Mouse (Mus musculus): ENCODE data around the gene Scpep1. TPM values are rescaled to one million over a fixed set of nuclear protein-coding genes. Genes with fewer than 3 reads are reported as not detected.

The Scpep1 gene
- total RNA-seq, 2 experiments from 2014 or later, result 13.2 to 13.9 TPM

DNA sequence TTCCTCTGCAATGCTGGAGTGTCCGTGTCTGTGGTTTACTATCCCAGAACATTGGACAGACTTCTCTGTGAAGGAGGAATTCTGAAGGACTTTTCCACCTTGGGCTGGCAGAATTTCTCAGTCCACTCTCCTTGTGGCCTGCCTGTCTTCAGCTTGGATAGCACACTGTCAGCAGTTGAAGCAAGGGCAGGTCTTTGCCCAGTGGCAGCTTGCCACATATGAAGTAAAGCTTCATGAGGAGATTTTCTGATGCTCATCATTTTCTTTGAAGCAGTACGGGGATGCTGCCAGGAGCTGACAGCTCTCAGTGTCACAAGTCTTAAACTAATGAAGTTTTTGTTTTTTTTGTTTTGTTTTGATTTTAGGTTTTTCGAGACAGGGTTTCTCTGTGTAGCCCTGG is 3.6 kb upstream of the Scpep1 start:
- H3K4me3 ChIP-seq, result no peak overlapping the region
- no peak for DNase-seq (ENCODE audit: low spot score in 2 of 2)
- no peak for TF ChIP-seq CTCF (conservative IDR thresholded peaks at IDR 0.05)

GRCm38 (mm10) chr11:88954803-88955202 is 462 bp downstream of the Scpep1 start:
- peak overlapping the region; percentile 66 for H3K4me3 ChIP-seq
- no peak for DNase-seq (ENCODE audit: low spot score in 2 of 2)
- H3K27ac ChIP-seq, result peak overlapping the region; percentile 79
- TF ChIP-seq CTCF (conservative IDR thresholded peaks at IDR 0.05), result no peak

More for the DNA sequence above, 3.6 kb upstream of the Scpep1 start:
- H3K27ac ChIP-seq, result no peak overlapping the region

DNA sequence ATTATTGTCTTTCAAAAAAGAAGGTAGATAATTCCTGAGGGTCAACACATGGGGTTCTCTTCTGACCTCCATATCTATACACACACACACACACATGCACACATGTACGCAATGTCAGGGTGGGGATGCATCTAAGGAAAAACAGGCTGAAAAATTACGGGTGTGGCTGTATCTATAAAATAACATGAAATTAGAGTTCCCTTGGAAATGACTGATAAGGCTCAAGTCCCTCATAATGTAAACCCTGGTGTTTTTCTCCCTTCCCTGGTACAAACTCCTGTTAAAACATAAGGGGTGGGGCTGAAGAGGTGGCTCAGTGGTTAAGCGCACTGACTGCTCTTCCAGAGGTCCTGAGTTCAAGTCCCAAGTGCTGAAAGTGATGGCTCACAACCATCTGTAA is 1.7 kb downstream of the Scpep1 start:
- DNase-seq (ENCODE audit: low spot score in 2 of 2), result no peak
- no peak overlapping the region for H3K4me3 ChIP-seq
- no peak overlapping the region for H3K27ac ChIP-seq
- TF ChIP-seq CTCF (conservative IDR thresholded peaks at IDR 0.05), result no peak

DNA sequence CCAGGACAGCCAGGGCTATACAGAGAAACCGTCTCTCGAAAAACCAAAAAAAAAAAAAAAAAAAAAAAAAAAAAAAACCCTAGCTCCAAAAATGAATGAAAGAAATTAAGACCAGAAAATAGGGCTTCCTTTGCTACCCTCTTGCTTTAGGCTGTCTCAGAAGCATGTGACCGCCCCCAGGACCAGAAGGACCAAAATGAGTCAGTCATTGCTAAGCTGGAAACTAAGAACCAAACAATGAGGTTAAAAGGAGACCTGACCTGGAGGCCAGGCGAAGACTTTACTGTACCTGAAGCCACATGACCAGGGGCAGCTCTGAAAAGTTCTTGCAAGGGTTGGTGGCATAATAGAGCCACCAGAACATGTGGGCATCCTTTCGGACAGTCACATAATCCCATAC is 3.1 kb downstream of the Scpep1 start:
- Histone ChIP-seq H3K27ac (no peak overlapping the region), H3K4me3 (no peak overlapping the region)
- TF ChIP-seq CTCF (conservative IDR thresholded peaks at IDR 0.05), result no peak
- no peak for DNase-seq (ENCODE audit: low spot score in 2 of 2)

- no peak overlapping the region for H3K27ac ChIP-seq
- no peak for TF ChIP-seq CTCF (conservative IDR thresholded peaks at IDR 0.05)
- no peak for DNase-seq (ENCODE audit: low spot score in 2 of 2)
- no peak overlapping the region for H3K4me3 ChIP-seq
Observed at GRCm38 (mm10) chr11:88951576-88951975, 3.7 kb downstream of the Scpep1 start.

DNA sequence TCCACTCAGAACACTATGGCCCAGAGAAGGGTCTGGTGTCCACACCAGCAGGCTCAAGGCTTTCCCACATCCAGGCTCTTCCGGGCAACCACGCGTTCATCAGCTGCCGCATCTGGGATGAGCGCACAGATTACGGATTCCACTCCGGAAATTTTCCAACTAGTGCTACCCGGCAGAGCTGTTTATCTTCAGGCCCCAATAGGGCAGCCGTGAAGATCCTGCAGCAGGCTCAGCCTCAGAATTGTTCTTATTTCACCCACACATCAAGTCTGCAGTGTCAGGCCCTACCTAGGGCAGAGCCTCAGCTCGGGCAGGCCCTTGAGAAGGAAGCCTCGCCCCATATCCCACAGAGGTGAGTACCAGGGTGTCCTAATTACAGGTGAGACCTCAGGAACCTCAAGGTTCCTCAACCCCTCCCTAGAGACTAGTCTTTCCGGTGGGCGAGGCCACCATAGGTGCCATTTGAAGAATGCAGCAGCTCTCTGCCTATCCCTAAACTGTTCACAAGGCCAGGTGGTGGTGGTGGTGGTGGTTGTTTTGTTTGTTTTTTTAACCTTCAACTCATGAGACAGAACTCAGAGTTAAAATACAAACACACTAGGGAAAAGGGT is 4.5 kb downstream of the Scpep1 start:
- no peak for TF ChIP-seq CTCF (conservative IDR thresholded peaks at IDR 0.05)
- DNase-seq (ENCODE audit: low spot score in 2 of 2), result no peak
- Histone ChIP-seq H3K27ac (no peak overlapping the region), H3K4me3 (no peak overlapping the region)

- DNase-seq (ENCODE audit: low spot score in 2 of 2), result no peak
- Histone ChIP-seq H3K4me3 (no peak overlapping the region), H3K27ac (no peak overlapping the region)
- TF ChIP-seq CTCF (conservative IDR thresholded peaks at IDR 0.05), result no peak
Observed at GRCm38 (mm10) chr11:88949802-88950639, 5.2 kb downstream of the Scpep1 start.

DNA sequence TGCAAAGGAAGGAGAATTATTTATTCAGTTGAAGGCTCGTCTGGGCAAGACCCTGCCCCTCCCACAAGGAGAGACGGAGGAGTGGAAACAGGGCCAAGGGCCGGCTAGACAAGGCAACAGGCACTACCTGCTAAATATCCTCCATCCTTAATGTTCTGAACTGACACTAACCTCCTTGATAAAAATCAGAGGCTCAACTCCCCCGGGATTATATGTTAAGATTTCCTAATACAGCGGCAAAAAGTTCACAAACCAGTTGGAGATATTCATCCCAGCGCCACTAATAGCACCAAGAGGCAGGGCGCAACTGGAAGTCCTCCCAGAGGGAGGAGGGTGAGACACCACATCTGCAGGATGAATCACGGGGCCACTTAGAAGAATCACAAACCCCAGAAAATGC is 6.4 kb downstream of the Scpep1 start:
- H3K27ac ChIP-seq, result no peak overlapping the region
- DNase-seq (ENCODE audit: low spot score in 2 of 2), result no peak
- TF ChIP-seq CTCF (conservative IDR thresholded peaks at IDR 0.05), result no peak
- no peak overlapping the region for H3K4me3 ChIP-seq

GRCm38 (mm10) chr11:88945971-88946585 is 9.2 kb downstream of the Scpep1 start:
- no peak for TF ChIP-seq CTCF (conservative IDR thresholded peaks at IDR 0.05)
- DNase-seq (ENCODE audit: low spot score in 2 of 2), result no peak
- no peak overlapping the region for H3K4me3 ChIP-seq
- H3K27ac ChIP-seq, result no peak overlapping the region

GRCm38 (mm10) chr11:88941489-88941888 is 13.8 kb downstream of the Scpep1 start:
- H3K27ac ChIP-seq, result no peak overlapping the region
- no peak for TF ChIP-seq CTCF (conservative IDR thresholded peaks at IDR 0.05)
- H3K4me3 ChIP-seq, result no peak overlapping the region
- DNase-seq (ENCODE audit: low spot score in 2 of 2), result no peak

DNA sequence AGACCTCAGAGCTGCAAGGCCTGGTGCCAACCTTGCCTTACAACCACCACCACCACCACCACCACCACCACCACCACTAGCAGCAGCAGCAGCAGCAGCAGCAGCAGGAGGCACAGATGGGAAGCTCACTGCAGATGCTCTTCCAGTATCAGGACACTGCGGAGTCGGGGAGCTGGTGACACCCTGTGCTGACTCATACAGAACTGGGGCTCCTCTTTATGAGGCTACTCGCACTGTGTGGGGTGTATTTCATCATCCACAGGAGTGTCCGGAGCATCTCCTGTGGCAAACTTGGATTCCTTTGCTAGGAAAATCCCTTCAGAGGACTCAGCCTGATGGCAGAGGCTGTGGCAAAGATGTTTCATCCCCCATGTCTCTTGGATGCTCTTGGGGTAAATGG is 15.6 kb downstream of the Scpep1 start:
- no peak for TF ChIP-seq CTCF (conservative IDR thresholded peaks at IDR 0.05)
- Histone ChIP-seq H3K27ac (no peak overlapping the region), H3K4me3 (no peak overlapping the region)
- DNase-seq (ENCODE audit: low spot score in 2 of 2), result peak in 1 of 2 experiments; percentile 16

- Histone ChIP-seq H3K27ac (no peak overlapping the region), H3K4me3 (no peak overlapping the region)
- TF ChIP-seq CTCF (conservative IDR thresholded peaks at IDR 0.05), result peak; percentile 65
- DNase-seq (ENCODE audit: low spot score in 2 of 2), result no peak
Observed at GRCm38 (mm10) chr11:88938770-88939169, 16.5 kb downstream of the Scpep1 start.

DNA sequence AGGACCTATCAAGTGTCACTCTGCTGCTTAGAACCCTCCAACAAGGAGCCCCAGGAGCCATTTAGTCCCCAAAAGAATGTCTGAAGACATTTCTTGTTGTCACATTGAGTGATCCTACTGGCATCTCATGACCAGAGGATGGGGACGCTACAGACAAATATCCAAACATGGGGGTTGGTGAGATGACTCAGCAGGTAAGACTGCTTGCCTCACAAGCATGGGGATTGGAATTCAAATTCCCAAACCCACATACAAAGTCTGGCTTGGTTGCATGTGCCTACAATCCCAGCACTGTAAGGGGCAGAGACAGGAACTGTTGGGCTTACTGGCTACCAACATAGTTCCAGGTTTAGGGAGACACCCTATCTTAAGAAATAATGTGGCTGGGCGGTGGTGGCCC is 17.4 kb downstream of the Scpep1 start:
- Histone ChIP-seq H3K4me3 (no peak overlapping the region), H3K27ac (no peak overlapping the region)
- DNase-seq (ENCODE audit: low spot score in 2 of 2), result no peak
- TF ChIP-seq CTCF (conservative IDR thresholded peaks at IDR 0.05), result no peak

All from layer of hippocampus, adult 2 months (tissue).